Mouse (Mus musculus): ENCODE data around the gene Ccr9. TPM values are rescaled to one million over a fixed set of nuclear protein-coding genes. Genes with fewer than 3 reads are reported as not detected.

Gene Ccr9
- total and polyA plus RNA-seq, 3 experiments: 0.04 to 0.09 TPM; not detected in 1

DNA sequence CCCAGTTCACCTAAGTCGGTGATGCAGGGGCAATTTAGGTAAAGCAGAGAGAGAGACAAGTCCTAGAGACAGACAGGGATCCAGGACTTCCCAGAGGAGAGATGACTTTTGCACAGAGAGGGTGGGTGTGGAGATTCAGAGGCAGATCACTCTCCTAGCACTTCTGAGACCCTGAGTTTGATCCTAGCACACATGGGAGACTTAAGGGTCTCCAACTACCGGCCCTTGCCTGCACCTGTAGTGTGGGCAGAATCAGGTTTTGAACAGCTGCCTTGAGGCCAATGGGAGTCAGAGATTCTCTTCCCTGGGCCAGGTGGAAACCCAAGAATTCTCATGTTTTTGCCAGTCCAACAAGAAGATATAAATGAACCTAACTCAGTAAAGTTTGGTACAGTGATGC lies 959 bp downstream of the Ccr9 start:
- TF ChIP-seq EP300 (IDR thresholded peaks at IDR 0.05; ENCODE audit: low read length) (no peak), IRF4 (IDR thresholded peaks at IDR 0.05; ENCODE audit: low read depth, low read length) (no peak), BHLHE40 (IDR thresholded peaks at IDR 0.05; ENCODE audit: low read depth, low read length) (no peak), MAFK (IDR thresholded peaks at IDR 0.05; ENCODE audit: insufficient replicate concordance, low read length) (no peak), ETS1 (conservative IDR thresholded peaks at IDR 0.05; ENCODE audit: low read depth, low read length) (no peak), MXI1 (IDR thresholded peaks at IDR 0.05; ENCODE audit: low read depth, low read length) (no peak), ZMIZ1 (IDR thresholded peaks at IDR 0.05; ENCODE audit: low read depth, low read length) (no peak), MAX (IDR thresholded peaks at IDR 0.05; ENCODE audit: low read length) (no peak), RAD21 (IDR thresholded peaks at IDR 0.05; ENCODE audit: low read depth, low read length) (no peak), CHD2 (IDR thresholded peaks at IDR 0.05; ENCODE audit: low read length) (no peak), E2F4 (IDR thresholded peaks at IDR 0.05; ENCODE audit: insufficient replicate concordance, low read depth, low read length) (no peak), ZNF384 (IDR thresholded peaks at IDR 0.05; ENCODE audit: low read depth, low read length) (no peak), ZC3H11A (IDR thresholded peaks at IDR 0.05; ENCODE audit: low read depth, low read length) (no peak), PAX5 (IDR thresholded peaks at IDR 0.05; ENCODE audit: low read length) (no peak), POLR2AphosphoS2 (IDR thresholded peaks at IDR 0.05; ENCODE audit: low read depth, low read length) (no peak)
- no peaks in the 10 kb centered on the region for H3K27me3 ChIP-seq (replicated peaks)
- H3K4me1 ChIP-seq (ENCODE audit: control insufficient read depth in 1 of 2, insufficient read depth in 2 of 2): no peaks in the 10 kb centered on the region
- dilution Hi-C loops (cut with MboI; ENCODE audit: extremely low pct_ligation_motif_present, extremely low pct_unique_long_range_greater_than_20kb, low sequenced_read_pairs): no loop called here
- no peaks in the 10 kb centered on the region for H3K79me2 ChIP-seq (replicated peaks; ENCODE audit: control insufficient read depth, extremely low read depth, insufficient read depth, poor library complexity, severe bottlenecking)
- no peak overlapping the region for H3K4me2 ChIP-seq (ENCODE audit: insufficient read depth, low read depth, poor library complexity, severe bottlenecking)
- H3K9me3 ChIP-seq (replicated peaks; ENCODE audit: low read length): no peaks in the 10 kb centered on the region
- H3K36me3 ChIP-seq (replicated peaks in 1 of 2; ENCODE audit: control insufficient read depth in 1 of 2, insufficient read depth in 1 of 2, low read length in 1 of 2): no peaks in the 10 kb centered on the region
- no peak overlapping the region for H3K9ac ChIP-seq (ENCODE audit: insufficient read depth, low read depth)
- DNase-seq (ENCODE audit: extremely low read depth): no peak
- in situ Hi-C loops (cut with MboI; ENCODE audit: low pct_ligation_motif_present, low pct_unique_long_range_greater_than_20kb, low sequenced_read_pairs): no loop called here
- H3K4me3 ChIP-seq (replicated peaks in 1 of 3; ENCODE audit: low read depth in 2 of 3, low read length in 2 of 3, poor library complexity in 1 of 3): no peak overlapping the region
- no peak overlapping the region for H3K27ac ChIP-seq (ENCODE audit: insufficient read depth, low read depth)

DNA sequence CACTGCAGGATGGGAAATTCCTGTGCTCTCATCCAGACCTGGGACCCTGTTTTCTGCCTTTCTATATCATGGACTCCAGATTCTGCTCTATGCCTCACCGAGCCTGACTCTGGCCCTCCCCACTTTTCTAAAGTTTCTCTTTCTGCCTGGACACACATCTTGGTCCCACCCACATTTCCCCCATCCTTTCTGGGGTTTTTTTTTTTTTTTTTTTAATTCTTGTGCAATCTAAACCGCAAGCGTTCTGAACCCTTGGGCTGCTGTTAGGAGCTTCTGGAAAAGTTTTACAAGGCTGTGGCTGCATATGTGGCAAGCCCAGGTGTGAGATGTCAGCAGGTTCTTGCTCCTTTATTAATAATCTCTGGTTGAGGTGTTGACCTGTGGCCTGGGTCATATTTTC lies 5.5 kb downstream of the Ccr9 start:
- DNase-seq (ENCODE audit: extremely low read depth): no peak
- dilution Hi-C loops (cut with MboI; ENCODE audit: extremely low pct_ligation_motif_present, extremely low pct_unique_long_range_greater_than_20kb, low sequenced_read_pairs): no loop called here
- H3K9me3 ChIP-seq (replicated peaks; ENCODE audit: low read length): no peaks in the 10 kb centered on the region
- H3K4me2 ChIP-seq (ENCODE audit: insufficient read depth, low read depth, poor library complexity, severe bottlenecking): no peak overlapping the region
- H3K4me3 ChIP-seq (replicated peaks in 1 of 3; ENCODE audit: low read depth in 2 of 3, low read length in 2 of 3, poor library complexity in 1 of 3): no peak overlapping the region
- no peaks in the 10 kb centered on the region for H3K27me3 ChIP-seq (replicated peaks)
- H3K27ac ChIP-seq (ENCODE audit: insufficient read depth, low read depth): no peak overlapping the region
- H3K9ac ChIP-seq (ENCODE audit: insufficient read depth, low read depth): no peak overlapping the region
- in situ Hi-C loops (cut with MboI; ENCODE audit: low pct_ligation_motif_present, low pct_unique_long_range_greater_than_20kb, low sequenced_read_pairs): no loop called here
- TF ChIP-seq ZC3H11A (IDR thresholded peaks at IDR 0.05; ENCODE audit: low read depth, low read length) (no peak), GABPA (IDR thresholded peaks at IDR 0.05; ENCODE audit: insufficient replicate concordance, low read depth, low read length) (no peak), PAX5 (IDR thresholded peaks at IDR 0.05; ENCODE audit: low read length) (no peak)
- H3K36me3 ChIP-seq (replicated peaks in 1 of 2; ENCODE audit: control insufficient read depth in 1 of 2, insufficient read depth in 1 of 2, low read length in 1 of 2): no peaks in the 10 kb centered on the region
- H3K79me2 ChIP-seq (replicated peaks; ENCODE audit: control insufficient read depth, extremely low read depth, insufficient read depth, poor library complexity, severe bottlenecking): no peaks in the 10 kb centered on the region
- no peaks in the 10 kb centered on the region for H3K4me1 ChIP-seq (ENCODE audit: control insufficient read depth in 1 of 2, insufficient read depth in 2 of 2)
